Mouse (Mus musculus): ENCODE measurements around the gene Cd82. TPM values are rescaled to one million over a fixed set of nuclear protein-coding genes. Genes with fewer than 3 reads are reported as not detected.

Gene Cd82
- polyA plus RNA-seq, 1 experiment from 2014 or later: 5.1 TPM

GRCm38 (mm10) chr2:93450695-93451094 lies 12.2 kb downstream of the Cd82 start:
- Histone ChIP-seq H3K27me3 (ENCODE audit: low read depth, poor library complexity, severe bottlenecking) (peaks cover 21% of the 10 kb centered on the region; the same call in 1 of the 2 replicates), H3K4me3 (no peak overlapping the region), H3K9me3 (replicated peaks) (no peaks in the 10 kb centered on the region), H3K4me1 (peaks cover 33% of the 10 kb centered on the region), H3K27ac (replicated peaks) (peak overlapping the region; percentile 57; the same call in 1 of the 2 replicates), H3K36me3 (no peaks in the 10 kb centered on the region)
- 83% methylated on average over 7 of the region's 7 CpGs for WGBS
- DNase-seq (ENCODE audit: low spot score): no peak

GRCm38 (mm10) chr2:93449657-93450056 lies 13.3 kb downstream of the Cd82 start:
- Histone ChIP-seq H3K27ac (replicated peaks) (peak overlapping the region; percentile 57), H3K36me3 (no peaks in the 10 kb centered on the region), H3K4me1 (peaks cover 33% of the 10 kb centered on the region), H3K4me3 (no peak overlapping the region), H3K27me3 (ENCODE audit: low read depth, poor library complexity, severe bottlenecking) (peaks cover 26% of the 10 kb centered on the region), H3K9me3 (replicated peaks) (no peaks in the 10 kb centered on the region)
- 72% methylated on average over 2 of the region's 2 CpGs for WGBS
- DNase-seq (ENCODE audit: low spot score): no peak

- H3K9me3 ChIP-seq (replicated peaks): no peaks in the 10 kb centered on the region
- no peak overlapping the region for H3K4me3 ChIP-seq
- H3K36me3 ChIP-seq: no peaks in the 10 kb centered on the region
- DNase-seq (ENCODE audit: low spot score): no peak
- H3K4me1 ChIP-seq: peaks cover 33% of the 10 kb centered on the region
- peak overlapping the region; percentile 46; the same call in 1 of the 2 replicates for H3K27ac ChIP-seq (replicated peaks)
- H3K27me3 ChIP-seq (ENCODE audit: low read depth, poor library complexity, severe bottlenecking): peaks cover 27% of the 10 kb centered on the region
- 69% methylated on average over 5 of the region's 5 CpGs for WGBS
Observed at GRCm38 (mm10) chr2:93448774-93449173, 14.2 kb downstream of the Cd82 start.

GRCm38 (mm10) chr2:93447500-93448249 lies 15.3 kb downstream of the Cd82 start:
- H3K36me3 ChIP-seq: no peaks in the 10 kb centered on the region
- no peak for DNase-seq (ENCODE audit: low spot score)
- no peak overlapping the region for H3K4me3 ChIP-seq
- H3K27ac ChIP-seq (replicated peaks): peak overlapping the region; percentile 58
- peaks cover 30% of the 10 kb centered on the region for H3K27me3 ChIP-seq (ENCODE audit: low read depth, poor library complexity, severe bottlenecking)
- H3K4me1 ChIP-seq: peaks cover 35% of the 10 kb centered on the region
- H3K9me3 ChIP-seq (replicated peaks): no peaks in the 10 kb centered on the region
- 74% methylated on average over 6 of the region's 6 CpGs for WGBS

- Histone ChIP-seq H3K9me3 (replicated peaks) (no peaks in the 10 kb centered on the region), H3K4me1 (peaks cover 35% of the 10 kb centered on the region), H3K4me3 (no peak overlapping the region), H3K27ac (replicated peaks) (peak overlapping the region; percentile 58), H3K36me3 (no peaks in the 10 kb centered on the region), H3K27me3 (ENCODE audit: low read depth, poor library complexity, severe bottlenecking) (peaks cover 30% of the 10 kb centered on the region)
- WGBS: 56% methylated on average over 13 of the region's 13 CpGs
- no peak for DNase-seq (ENCODE audit: low spot score)
Observed at GRCm38 (mm10) chr2:93446606-93447353, 16.2 kb downstream of the Cd82 start.

GRCm38 (mm10) chr2:93445237-93445651 lies 17.7 kb downstream of the Cd82 start:
- Histone ChIP-seq H3K27me3 (ENCODE audit: low read depth, poor library complexity, severe bottlenecking) (peaks cover 25% of the 10 kb centered on the region), H3K36me3 (no peaks in the 10 kb centered on the region)
- WGBS: 93% methylated on average over 5 of the region's 5 CpGs

GRCm38 (mm10) chr2:93444280-93444679 lies 18.7 kb downstream of the Cd82 start:
- 89% methylated on average over 7 of the region's 7 CpGs for WGBS
- no peaks in the 10 kb centered on the region for H3K36me3 ChIP-seq
- no peak for DNase-seq (ENCODE audit: low spot score)
- H3K27me3 ChIP-seq (ENCODE audit: low read depth, poor library complexity, severe bottlenecking): peaks cover 25% of the 10 kb centered on the region
- H3K4me1 ChIP-seq: peaks cover 40% of the 10 kb centered on the region
- no peaks in the 10 kb centered on the region for H3K9me3 ChIP-seq (replicated peaks)
- H3K4me3 ChIP-seq: no peak overlapping the region
- H3K27ac ChIP-seq (replicated peaks): no peak overlapping the region

More at GRCm38 (mm10) chr2:93445237-93445651, 17.7 kb downstream of the Cd82 start:
- H3K4me1 ChIP-seq: peaks cover 32% of the 10 kb centered on the region
- no peak overlapping the region for H3K4me3 ChIP-seq
- DNase-seq (ENCODE audit: low spot score): no peak
- H3K9me3 ChIP-seq (replicated peaks): no peaks in the 10 kb centered on the region
- H3K27ac ChIP-seq (replicated peaks): no peak overlapping the region

GRCm38 (mm10) chr2:93443106-93443505 lies 19.8 kb downstream of the Cd82 start:
- Histone ChIP-seq H3K36me3 (no peaks in the 10 kb centered on the region), H3K27ac (replicated peaks) (no peak overlapping the region), H3K4me3 (no peak overlapping the region), H3K27me3 (ENCODE audit: low read depth, poor library complexity, severe bottlenecking) (peaks cover 17% of the 10 kb centered on the region), H3K4me1 (peaks cover 39% of the 10 kb centered on the region), H3K9me3 (replicated peaks) (no peaks in the 10 kb centered on the region)
- 94% methylated on average over 2 of the region's 2 CpGs for whole genome bisulfite sequencing
- no peak for DNase-seq (ENCODE audit: low spot score)

GRCm38 (mm10) chr2:93439812-93440559 lies 23.0 kb downstream of the Cd82 start:
- 74% methylated on average over 12 of the region's 12 CpGs for WGBS
- H3K9me3 ChIP-seq (replicated peaks): no peaks in the 10 kb centered on the region
- no peak overlapping the region for H3K4me3 ChIP-seq
- H3K4me1 ChIP-seq: peaks cover 26% of the 10 kb centered on the region
- H3K36me3 ChIP-seq: no peaks in the 10 kb centered on the region
- DNase-seq (ENCODE audit: low spot score): no peak
- H3K27ac ChIP-seq (replicated peaks): peak overlapping the region; percentile 59
- H3K27me3 ChIP-seq (ENCODE audit: low read depth, poor library complexity, severe bottlenecking): peaks cover 11% of the 10 kb centered on the region

- no peak for DNase-seq (ENCODE audit: low spot score)
- peaks cover 26% of the 10 kb centered on the region for H3K4me1 ChIP-seq
Observed at GRCm38 (mm10) chr2:93439352-93439771, 23.6 kb downstream of the Cd82 start.

GRCm38 (mm10) chr2:93438335-93438734 lies 24.6 kb downstream of the Cd82 start:
- Histone ChIP-seq H3K36me3 (no peaks in the 10 kb centered on the region), H3K9me3 (replicated peaks) (no peaks in the 10 kb centered on the region), H3K4me3 (no peak overlapping the region), H3K27me3 (ENCODE audit: low read depth, poor library complexity, severe bottlenecking) (0 out of 2 replicates have a peak, but pooled peaks cover 6% of the 10 kb centered on the region), H3K4me1 (peaks cover 31% of the 10 kb centered on the region), H3K27ac (replicated peaks) (0 out of 2 replicates have a peak overlapping the region, but pooled peaks have one; percentile 52)
- WGBS: 78% methylated on average over 6 of the region's 6 CpGs
- DNase-seq (ENCODE audit: low spot score): no peak

More at GRCm38 (mm10) chr2:93439352-93439771, 23.6 kb downstream of the Cd82 start:
- Histone ChIP-seq H3K4me3 (no peak overlapping the region), H3K27ac (replicated peaks) (peak overlapping the region; percentile 59), H3K27me3 (ENCODE audit: low read depth, poor library complexity, severe bottlenecking) (0 out of 2 replicates have a peak, but pooled peaks cover 6% of the 10 kb centered on the region), H3K36me3 (no peaks in the 10 kb centered on the region), H3K9me3 (replicated peaks) (no peaks in the 10 kb centered on the region)
- 61% methylated on average over 9 of the region's 9 CpGs for WGBS

- DNase-seq (ENCODE audit: low spot score): no peak
- H3K36me3 ChIP-seq: no peaks in the 10 kb centered on the region
- WGBS: 85% methylated on average over 4 of the region's 4 CpGs
- H3K4me3 ChIP-seq: no peak overlapping the region
- no peaks in the 10 kb centered on the region for H3K9me3 ChIP-seq (replicated peaks)
- H3K27ac ChIP-seq (replicated peaks): 0 out of 2 replicates have a peak overlapping the region, but pooled peaks have one; percentile 24
- no peaks in the 10 kb centered on the region for H3K27me3 ChIP-seq (ENCODE audit: low read depth, poor library complexity, severe bottlenecking)
- H3K4me1 ChIP-seq: peaks cover 44% of the 10 kb centered on the region
Observed at GRCm38 (mm10) chr2:93435577-93435976, 27.4 kb downstream of the Cd82 start.

All from midbrain, embryonic 10.5 days (tissue).